Mouse (Mus musculus): ENCODE measurements at regions not wholly inside any gene's neighbourhood (a gene's known extent, or its start where the extent isn't known, plus 50 kb on each side); places are given as distances from the start of the nearest gene placed in this dataset.

GRCm38 (mm10) chr2:128278124-128278432, 152.2 kb downstream of the Bcl2l11 start:
- no peak for TF ChIP-seq CTCF (IDR thresholded peaks at IDR 0.05; ENCODE audit: borderline replicate concordance, control insufficient read depth, extremely low read depth, insufficient read depth, low read length, poor library complexity)
- no peak for TF ChIP-seq POLR2A (IDR thresholded peaks at IDR 0.05; ENCODE audit: control insufficient read depth, extremely low read depth, insufficient read depth, low read length, poor library complexity)
